Mouse (Mus musculus) heart, postnatal 4 days (tissue): ENCODE measurements around the gene Disp1. TPM values are rescaled to one million over a fixed set of nuclear protein-coding genes. Genes with fewer than 3 reads are reported as not detected.

Experiments used
- DNase-seq: peaks from one replicate; pipeline ENCODE4 v3.0.0; 2021
- total RNA-seq, 2 experiments: library from RNA; stranded (reverse); gene quantifications; 2 replicates each; pipeline ENCODE4 v1.2.3; 2021

Gene Disp1
- total RNA-seq, result 10 to 100 TPM; 10.6 to 11.7 TPM

GRCm38 (mm10) chr1:183220796-183221718 lies at the start of gene Disp1:
Disp1 (minus strand) TSS chr1:183221522.
- peak; percentile 82 for DNase-seq

GRCm38 (mm10) chr1:183267666-183268065 lies 46.3 kb upstream of the Disp1 start:
- no peak for DNase-seq

- no peak for DNase-seq
Observed at GRCm38 (mm10) chr1:183265921-183266467, 44.7 kb upstream of the Disp1 start.

DNA sequence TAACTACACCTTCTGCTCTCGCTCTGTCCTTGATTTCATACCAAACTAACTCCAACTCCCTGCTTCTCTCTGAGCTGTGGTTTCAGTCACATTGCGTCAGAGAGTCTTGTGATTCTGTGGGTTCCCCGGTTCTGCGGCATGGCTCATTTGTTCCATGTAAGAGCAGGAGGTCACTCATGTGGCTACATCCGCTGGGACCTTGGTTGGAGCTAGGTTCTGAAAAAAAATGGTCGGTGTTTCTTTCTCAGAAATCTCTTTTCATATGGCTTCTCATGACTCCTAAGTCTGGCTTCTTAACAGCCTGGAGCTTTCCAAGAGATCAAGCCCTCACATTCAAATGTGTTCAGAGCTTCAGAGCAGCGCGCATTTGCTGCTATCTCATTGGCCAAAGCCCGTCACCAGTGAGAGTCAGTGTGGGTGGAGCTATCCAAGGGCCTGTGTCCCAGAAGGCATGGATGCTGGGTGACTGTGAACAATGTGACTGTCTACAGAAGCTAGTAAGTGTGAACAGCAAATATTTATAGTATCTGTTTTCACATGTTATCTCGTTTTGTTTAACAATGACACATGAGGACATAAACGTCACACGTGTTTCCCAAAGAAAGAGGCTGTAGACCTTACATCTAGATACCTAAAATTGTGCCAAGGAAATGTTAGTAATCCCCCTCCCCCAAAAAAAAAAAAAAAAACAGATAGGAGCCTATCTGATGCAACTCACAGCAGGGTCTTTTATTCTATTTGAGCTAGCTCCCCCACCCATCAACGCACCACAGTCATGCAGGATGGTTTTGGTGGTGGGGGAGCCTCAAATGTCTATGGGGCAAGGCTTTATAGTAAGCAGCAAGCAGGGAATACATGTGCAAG lies 43.1 kb upstream of the Disp1 start:
- DNase-seq, result peak; percentile 32

GRCm38 (mm10) chr1:183252574-183252973 lies 31.3 kb upstream of the Disp1 start:
- no peak for DNase-seq

DNA sequence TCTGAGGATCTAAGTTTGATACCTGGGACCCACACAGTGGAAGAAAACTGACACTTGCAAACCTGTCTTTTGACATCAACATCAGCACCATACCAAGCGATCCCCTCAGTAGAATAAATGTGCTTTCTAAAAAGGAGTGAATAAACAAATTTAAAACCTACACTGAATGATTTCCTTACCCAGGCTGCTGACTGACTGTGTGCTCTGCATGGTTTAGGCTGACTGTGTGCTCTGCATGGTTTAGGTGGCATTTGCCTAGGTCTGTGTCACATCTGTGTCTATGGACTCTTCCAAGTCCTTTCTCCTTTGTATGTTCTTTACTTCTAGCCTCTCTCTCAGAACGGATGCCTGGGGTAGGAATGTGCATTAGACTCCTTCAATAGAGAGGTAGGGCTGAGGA lies 30.5 kb upstream of the Disp1 start:
- DNase-seq, result no peak

- no peak for DNase-seq
Observed at GRCm38 (mm10) chr1:183250612-183251011, 29.3 kb upstream of the Disp1 start.

- no peak for DNase-seq
Observed at GRCm38 (mm10) chr1:183248144-183248543, 26.8 kb upstream of the Disp1 start.

GRCm38 (mm10) chr1:183243293-183243692 lies 22.0 kb upstream of the Disp1 start:
- no peak for DNase-seq

DNA sequence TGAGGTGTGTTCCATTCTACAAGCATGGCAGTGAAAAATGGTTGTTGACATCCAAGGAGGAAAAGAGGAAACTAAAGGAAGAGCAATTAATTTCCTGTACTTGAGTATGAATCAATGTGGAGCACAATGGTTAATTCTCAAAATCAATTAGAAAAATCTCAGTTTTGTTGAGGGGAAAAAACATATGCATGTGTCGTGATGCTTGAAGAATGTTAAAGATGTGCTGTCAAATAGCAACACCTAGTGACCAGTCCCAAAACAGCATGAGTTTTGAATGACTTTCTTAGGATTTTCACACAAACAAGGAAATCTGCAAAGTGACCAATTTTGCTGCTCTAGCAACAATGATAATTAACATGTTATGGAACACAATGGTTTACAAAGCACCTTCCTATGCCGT lies 16.6 kb upstream of the Disp1 start:
- DNase-seq, result peak; percentile 30

- DNase-seq, result no peak
Observed at GRCm38 (mm10) chr1:183236460-183236859, 15.1 kb upstream of the Disp1 start.

GRCm38 (mm10) chr1:183233679-183234174 lies 12.4 kb upstream of the Disp1 start:
- DNase-seq, result no peak

DNA sequence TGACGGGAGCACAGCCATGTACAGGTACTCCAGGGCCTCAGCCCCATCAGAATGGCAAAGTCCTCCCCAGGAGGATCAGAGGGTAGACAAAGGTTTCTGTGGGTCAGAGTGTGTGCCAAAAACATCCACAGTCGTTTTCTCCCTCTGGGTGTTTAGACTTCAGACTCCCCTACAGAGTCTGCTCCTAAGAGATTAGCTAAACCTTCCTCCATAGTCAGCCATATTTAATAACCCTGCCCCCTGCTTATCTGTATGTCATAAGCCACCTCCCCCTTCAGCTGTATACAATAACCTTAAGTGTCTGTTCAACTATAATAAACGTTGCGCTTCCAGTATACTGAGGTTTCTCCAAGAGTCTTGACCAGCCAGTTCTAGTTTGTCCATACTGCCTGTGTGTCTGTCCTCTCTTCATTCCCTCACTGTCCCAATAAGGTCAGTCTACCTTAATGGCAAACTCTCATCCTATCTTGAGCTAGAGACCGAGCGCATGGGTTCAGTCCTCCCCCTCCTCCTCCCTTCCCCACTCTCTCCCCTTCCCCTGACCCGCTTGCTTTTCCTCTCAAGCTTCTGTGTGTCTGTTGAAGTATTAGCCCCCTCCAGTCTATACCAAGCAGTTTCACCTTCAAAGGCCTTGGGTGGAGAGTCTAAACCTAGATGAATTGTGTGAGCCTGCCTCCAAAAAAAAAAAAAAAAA lies 11.8 kb upstream of the Disp1 start:
- no peak for DNase-seq

DNA sequence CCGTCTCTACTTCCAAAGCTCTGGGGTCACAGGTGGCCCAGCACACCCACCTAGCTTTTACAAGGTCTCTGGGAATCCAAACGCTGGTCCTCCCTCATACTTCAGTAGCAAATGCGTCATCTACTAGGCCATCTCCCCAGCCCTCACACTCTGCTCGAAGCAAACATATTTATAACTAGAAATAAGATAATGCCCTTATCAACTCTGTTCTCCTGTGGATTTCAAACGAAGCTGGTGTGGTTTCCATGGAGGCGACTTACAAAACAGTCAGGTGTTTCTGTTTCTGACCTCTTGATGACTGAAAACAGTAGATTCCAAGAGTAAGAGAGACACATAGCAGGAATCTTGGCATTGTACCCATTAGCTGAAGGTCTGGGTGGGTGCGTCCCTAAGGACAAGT lies 6.1 kb upstream of the Disp1 start:
- DNase-seq, result no peak

DNA sequence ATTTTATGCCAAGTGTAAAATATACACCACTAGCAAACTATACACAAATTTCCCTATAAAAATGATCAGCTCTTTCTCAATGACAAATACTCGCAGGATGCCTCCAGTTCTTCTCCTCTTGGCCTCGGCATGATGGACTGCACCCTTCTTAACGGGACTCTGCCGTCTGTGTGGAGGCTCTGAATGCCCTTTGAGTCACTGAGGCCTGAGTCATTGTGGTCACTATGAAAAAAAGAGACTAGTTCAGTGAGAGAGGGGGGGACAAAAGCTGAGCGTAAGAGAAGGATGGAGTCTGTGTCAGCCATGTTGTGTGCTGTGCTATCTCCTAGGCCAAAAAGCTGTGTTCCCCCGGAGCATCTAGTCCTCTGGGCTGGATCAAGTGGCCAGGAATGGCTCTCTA lies 2.3 kb downstream of the Disp1 start:
- no peak for DNase-seq

GRCm38 (mm10) chr1:183216691-183217090 lies 4.6 kb downstream of the Disp1 start:
- DNase-seq, result no peak

GRCm38 (mm10) chr1:183215706-183216105 lies 5.6 kb downstream of the Disp1 start:
- no peak for DNase-seq

DNA sequence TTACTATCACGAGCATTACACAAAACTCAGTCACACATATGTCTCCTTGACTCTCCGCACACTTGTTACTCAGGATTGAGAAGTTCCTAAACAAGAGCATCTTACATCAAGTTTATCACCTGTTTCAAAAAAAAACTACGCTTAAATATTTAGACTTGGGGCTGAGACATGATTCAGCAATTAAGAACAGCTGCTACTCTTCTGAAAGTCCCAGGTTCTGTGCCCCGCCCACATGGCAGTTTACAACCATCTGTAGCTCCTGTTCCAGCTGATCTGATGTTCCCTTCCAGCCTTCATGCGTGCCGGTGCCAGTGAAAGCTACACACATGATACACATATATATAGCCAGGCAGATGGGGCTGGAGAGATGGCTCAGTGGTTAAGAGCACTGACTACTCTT lies 7.5 kb downstream of the Disp1 start:
- no peak for DNase-seq

DNA sequence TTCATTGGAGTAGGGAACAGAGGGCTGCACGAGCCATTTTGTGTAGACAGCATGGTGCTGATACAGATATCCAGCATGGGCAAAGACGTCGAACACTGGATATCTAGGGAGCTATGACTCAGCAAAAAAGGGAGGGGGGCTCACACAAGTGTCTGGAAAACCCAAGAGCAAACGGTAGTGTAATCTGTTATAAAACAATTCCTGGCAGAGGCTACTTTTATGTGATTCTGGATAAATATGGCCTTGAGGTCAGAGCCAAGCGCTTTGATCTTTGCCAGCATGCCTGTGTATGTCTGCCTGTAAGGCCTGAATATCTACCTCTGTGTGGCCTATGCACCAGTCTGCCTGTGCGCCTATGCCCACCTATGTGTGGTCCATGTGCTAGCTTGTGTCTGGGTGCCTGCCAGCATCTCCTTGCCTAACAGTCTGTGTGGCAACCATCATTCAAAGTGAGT lies 8.5 kb downstream of the Disp1 start:
- DNase-seq, result no peak

- DNase-seq, result no peak
Observed at GRCm38 (mm10) chr1:183210115-183210514, 11.2 kb downstream of the Disp1 start.

DNA sequence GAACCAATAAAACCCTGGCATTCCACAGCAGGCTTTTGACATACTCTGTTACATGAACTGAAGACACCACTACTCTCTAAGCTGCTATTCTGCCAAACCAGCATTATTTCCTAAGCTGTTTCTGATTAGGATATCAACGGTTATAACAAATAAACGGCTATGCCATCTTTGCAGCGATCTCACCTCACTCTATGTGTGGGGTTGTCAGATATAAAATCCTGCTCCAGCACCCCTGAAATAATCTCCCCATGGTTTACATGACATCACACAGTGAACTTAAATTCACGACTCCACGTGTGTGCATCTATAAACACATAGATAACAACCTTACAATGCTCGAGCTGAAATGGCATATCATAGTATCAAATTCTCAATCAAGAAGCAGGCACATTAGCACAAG lies 13.7 kb downstream of the Disp1 start:
- no peak for DNase-seq

DNA sequence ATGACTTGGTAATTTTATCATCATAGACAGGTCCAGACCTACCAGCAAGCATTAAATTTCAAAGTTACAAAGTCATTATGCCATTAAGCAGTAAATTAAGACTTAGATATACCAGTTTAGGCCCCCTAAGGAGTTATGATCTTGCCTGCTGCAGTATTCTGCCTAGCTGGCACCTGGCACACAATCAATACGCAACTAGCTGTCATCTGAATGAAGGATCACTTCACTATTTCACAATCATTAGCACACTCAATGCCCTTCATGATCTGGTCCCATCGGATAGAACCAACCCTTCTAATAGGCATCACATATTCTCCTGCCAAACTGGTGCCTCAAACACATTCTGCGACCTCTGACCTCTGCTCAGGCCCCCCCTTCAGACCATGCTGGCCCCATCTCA lies 14.2 kb downstream of the Disp1 start:
- DNase-seq, result no peak
